Mouse (Mus musculus): ENCODE data around the gene Gm20388.

Gm20388 gene

DNA sequence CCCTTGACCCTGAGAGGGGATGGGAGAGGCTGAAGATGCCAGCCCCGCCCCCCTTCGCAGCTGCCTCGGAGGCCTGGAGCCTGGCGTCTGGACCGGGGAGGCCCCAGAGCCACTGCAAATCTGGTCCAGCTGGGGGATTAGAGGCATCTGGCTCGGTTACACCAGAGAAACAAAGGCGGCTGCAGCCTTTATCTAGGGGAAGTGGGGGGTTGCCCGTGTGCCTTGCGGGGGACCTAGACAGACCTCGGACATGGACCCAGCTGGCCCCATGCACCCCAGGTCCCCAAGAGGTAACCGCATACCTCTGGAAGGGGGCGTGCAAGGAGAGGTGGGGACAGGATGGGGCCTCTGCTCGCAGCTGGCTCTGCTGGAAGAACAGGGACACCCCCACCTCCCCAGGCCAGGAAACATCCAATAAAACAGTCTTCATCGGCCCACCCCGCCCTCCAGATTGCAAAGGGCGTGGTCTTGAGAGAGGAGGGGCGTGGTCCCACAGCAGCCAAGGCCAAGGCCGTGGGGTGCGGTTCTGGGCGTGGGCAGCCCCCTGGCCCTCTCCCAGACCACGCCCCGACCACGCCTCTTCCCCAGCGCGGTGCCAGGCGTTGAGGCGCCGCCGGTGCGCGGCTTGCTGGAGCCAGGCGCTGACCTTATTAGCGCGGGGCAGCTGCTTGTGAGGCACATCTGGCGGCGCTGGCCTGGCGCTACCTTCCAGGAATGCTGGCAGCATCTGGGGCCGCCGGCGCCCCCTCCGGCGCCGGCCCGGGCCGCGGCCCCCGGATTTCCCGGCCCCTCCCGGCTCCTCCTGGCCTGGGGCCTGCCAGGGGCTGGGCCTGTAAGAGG, 365.6 kb downstream of the Gm20388 start:
- no peak for DNase-seq

DNA sequence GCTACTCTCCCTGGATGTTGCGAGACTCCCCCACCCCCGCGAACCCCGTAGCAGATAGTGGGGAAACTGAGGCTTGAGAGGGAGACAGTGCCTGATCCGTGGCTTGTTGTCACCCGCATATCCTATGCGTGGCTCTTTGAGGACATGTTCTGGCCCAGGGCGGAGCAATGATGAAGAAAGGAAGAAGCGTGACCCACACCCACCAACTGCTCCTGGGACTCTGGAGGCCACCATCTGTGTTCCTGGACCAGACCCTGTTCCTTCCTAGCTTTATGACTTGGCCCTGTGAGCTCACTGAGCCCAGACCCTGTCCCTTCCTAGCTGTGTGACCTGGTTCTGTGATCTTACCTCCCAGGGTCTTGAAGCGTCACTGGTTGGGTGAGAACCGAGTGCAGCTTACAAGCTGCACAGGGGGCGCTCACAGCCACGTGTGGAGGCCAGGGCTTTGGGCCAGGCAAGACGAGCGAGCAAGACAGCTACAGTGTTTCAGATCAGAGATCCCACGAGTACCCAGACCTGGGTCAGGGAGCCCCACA, 366.3 kb downstream of the Gm20388 start:
- no peak for DNase-seq

DNA sequence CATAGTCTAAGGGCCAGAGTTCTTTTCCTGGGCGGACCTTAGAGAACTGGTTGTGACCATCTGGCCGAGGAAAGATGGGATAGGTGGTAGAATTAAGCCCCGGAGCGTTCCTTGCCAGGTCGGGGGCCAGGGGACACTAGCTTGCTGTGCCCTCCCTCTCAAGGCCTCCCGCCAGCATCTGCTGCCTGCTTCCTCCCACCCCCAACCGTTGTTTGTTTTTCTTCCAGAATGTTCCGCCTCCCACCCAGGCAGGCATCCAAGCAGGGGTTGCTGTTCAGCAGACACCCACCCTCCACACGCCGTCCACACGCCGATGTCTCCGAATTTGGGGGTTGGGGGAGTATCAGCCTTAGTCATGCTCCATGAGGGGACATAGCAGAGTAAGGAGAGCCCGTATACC, 367.4 kb downstream of the Gm20388 start:
- DNase-seq, result no peak

DNA sequence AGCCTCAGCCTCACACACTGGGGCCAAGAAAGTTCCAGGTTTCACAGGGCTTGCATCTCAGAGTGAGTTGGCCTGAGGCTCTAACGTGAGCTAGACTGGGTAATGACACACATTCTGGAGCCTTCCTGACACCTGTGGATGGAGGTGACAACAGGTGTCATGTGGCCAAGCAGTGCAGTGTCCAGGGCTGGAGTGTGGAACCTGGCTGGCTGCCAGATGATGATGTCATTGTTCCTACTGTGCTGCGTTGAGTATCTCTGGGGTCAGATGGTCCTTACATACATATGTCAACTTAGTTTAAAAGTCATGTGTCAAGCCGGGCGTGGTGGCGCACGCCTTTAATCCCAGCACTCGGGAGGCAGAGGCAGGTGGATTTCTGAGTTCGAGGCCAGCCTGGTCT, 368.8 kb downstream of the Gm20388 start:
- DNase-seq, result no peak

DNA sequence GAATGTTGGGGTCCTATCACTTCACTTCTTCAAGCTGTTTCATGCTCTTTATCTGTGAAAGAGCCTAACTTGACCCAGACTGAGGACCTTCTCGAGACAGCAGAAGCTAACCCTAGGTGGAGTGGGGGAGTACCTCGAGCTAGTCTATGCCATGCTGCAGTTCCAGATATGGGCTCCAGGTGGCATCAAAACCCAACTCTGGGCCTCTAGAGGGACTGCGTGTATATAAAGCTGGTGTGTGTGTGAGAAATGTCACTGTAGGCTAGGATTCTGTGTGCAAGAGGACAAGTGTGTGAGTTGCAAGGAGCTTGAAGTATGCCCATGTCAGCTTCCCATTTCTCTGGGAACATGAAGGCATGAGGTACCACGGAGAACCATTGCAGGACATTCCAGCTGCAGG, 370.8 kb downstream of the Gm20388 start:
- DNase-seq, result peak; percentile 80

DNA sequence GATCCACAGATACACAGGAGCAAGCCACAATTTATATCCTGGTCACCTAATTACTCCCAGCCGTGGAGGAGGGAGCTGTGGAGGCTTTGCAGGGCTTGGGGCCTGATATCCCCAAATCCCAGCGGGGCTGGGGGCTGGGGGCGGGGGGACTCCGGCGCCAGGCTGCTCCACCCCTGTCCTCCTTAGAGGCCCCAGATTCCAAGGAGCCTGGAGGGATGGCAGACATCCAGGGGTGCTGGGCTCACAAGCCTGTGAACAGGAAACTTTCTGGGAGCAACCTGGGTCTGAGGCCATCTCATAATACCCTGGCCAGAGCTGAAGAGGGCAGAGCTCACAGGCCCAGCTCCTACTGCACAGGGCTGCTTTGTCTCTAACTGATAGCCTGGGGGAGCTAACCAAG, 371.8 kb downstream of the Gm20388 start:
- no peak for DNase-seq

DNA sequence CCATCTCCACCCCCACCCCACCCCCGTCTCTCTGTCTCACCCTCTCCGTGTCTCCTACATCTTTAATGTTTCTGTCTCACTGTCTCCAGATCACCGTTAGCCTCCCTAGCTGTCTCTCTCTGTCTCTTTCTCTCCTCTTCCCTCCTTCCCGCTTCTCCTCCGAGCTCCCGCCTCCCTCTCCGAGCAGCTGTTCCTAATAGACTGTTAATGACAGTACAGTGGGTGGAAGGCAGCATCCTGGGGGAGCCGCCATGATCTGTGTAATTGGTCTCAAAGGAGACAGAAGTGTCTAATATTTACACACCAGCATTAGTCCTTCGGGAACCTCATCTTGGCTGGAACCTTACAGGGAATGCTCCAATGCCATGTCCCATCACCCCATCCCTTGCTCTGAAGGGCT, 373.6 kb downstream of the Gm20388 start:
- no peak for DNase-seq

DNA sequence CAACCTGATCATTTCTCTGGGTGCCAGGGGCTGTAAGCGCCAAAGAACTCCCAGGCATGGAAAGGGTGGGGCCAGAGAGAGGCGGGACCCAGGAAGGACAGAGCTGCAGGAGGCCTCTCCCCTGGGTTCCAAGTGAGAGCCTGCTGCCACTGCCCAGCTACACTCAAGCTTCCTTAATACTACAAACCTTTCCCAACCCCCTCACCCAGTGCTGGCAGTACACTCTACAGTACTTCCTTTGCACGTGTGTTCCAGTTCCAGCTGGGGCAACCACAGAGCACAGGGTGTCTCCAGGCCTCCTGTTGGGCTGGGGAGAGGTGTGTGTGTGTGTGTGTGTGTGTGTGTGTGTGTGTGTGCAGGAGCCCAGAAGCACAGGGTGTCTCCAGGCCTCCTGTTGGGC, 374.4 kb downstream of the Gm20388 start:
- no peak for DNase-seq

DNA sequence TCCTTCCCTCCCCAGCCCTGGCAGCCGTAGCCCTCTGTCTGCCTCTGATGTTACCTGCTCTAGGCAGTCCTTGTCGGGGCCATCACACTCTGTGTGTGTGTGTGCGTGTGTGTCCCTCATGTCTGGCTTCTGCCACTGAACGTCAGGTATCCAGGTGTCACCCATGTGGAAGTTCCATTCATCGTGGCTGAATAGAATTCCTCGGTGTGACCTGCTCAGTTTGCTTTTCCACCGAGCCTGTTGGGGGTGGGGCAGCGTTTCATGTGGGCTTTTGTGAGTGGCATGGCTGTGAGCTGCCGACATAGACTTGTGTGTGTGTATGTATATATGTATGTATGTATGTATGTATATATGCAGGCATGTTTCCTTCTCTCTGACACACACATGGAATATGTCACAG, 375.2 kb downstream of the Gm20388 start:
- DNase-seq, result no peak

DNA sequence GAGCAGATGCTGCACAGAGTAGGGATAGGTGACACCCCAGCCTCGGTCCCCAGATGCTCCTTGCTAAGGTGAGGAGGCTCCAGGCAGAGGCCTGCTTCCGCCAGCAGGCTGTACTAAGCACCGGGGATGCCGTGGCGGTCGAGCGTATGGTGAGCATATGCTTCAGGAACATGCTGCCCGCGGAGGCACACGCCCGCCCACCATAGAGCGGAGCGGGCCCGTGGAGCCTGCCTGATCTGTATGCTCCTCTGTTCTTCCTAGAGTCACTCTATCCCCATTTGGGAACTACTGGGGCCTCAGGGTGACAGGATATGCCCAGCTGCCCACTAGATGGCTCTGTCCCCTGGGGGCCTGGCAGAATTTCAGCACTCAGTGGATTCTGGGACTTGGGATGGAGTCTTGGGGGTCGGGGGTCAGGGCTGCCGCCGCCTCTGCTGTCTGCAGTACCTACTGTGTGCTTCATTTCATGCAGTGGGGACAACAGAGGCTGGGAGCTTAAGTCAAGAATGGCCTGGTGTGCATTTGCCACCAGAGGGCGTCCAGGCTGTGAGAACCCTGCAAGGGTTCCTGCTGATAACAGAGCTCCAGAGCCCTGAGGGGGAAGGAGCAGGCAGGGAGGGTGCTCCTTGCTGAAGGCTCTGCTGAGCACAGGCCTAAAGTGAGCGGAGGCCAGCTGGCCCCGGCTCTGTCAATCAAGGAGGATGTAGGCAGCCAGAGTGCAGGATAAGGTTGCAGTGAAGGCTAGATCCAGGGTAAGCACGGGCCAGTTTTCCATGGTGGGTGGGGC, 377.7 kb downstream of the Gm20388 start:
- DNase-seq, result peak; percentile 71

DNA sequence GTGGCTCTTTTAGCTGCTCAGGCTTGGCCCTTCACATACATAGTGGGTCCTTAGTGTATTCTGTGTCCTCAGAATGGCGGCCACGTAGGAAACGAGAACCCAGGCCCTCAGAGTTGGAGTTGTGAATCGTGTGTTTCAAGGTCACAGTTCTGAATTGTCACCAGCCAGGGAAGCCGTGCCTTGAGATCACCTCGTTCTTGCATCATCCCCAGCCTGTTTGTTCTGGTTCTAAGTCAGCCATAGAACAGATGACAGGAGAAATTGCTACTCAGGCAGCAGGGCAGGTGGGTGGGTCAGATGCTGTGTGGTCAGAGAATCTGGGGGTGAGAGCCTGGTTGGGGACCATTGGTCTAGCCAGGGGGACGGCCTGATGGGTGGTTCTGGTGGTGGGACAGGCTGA, 378.6 kb downstream of the Gm20388 start:
- DNase-seq, result no peak

DNA sequence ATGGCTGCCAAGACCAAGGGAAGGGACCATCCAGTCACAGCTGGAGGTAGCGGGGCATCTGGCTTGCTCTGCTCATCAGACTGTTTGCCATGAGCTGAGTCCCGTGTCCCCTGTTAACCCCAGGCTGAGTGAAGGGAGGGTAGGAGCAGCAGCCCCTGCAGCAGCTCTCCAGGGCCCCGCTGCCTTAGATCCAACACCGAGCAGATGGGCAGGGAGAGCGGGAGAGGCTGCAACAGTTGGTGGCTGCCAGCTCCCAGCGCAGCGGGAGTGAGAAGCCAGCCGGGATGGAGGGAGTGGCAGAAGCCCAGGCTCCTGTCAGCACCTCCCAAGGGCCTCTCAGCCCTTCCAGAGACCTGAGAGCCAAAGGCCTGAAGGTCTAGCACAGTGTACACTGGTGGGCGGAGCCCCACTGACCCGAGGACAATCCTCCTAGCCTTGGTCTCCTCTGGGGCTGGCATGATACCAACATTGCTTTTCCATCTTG, 379.1 kb downstream of the Gm20388 start:
- DNase-seq, result peak; percentile 83

DNA sequence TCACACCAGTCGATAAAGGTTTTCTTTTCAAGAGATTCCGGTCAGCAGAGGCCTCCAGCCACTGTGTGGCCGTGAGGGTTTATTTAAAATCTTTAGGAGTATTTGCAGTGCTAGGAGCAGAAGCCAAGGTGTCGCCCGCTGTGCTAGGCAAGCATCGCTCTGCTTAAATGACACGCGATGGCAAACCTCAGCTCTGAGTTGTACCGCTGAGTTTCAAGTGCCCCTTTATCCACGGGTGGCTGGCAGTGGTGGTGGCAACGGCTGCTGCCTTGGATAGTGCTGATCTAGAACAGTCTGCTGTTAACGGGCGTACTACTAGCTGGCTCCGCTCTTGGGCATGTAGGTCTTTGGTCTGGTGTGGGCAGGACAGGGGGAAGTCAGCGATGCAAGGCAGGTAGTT, 380.0 kb downstream of the Gm20388 start:
- no peak for DNase-seq

DNA sequence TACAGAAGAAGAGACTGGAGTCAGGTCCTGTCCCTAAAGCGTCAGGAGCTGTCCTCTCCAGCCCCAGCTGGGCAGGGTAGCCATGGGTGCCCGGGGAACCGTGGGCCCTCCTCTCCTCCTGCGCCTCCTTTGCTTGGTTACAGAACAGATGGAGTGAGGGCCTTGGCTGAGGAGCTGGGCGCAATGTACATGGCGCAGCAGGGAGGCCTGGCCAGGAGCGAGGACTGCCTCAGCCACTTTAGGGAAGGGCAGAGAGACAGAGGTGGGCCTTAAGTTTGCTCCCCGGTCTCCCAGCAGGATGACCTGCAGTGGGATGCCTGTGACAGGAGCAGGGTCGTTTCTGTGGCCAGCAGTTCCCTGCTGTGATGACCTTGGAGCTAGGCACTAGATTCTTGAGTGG, 381.0 kb downstream of the Gm20388 start:
- no peak for DNase-seq

DNA sequence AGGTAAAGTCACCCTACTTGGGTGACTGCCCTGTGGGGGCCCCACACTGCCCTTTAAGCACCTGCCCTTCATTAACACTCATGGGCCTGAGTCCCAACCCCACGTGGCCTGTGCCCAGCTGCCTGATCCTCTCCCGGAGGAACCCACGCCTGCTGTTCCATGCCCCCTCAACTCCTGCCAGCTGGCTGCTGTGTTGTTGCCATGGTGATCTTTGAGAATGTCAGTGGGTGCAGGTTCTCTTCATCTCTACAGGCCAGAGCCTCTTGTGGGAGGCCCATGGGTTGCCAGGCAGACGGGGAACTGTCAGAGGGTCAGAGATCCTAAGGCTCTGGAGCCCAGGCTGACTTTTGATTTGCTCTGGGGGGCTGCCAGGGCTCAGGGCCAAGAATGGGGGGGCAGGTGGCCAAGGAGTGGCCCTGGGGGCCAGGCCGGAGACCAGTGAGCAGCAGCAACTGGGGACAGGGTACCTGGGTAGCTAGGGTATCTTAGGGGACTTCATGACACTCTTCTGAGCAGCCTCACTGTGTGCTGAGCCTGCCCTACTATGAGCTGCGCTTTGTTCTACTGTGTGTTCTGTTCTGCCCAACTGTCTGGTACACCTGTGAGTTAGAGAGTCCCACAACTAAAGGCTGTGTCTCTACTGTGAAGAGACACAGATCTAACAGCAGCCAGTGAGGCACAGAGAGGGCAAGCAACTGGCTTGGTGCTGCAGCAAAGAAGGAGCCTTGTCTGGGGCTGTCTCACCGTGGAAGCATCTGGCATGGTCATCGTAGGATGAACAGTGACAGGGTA, 381.9 kb downstream of the Gm20388 start:
- peak; percentile 53 for DNase-seq

DNA sequence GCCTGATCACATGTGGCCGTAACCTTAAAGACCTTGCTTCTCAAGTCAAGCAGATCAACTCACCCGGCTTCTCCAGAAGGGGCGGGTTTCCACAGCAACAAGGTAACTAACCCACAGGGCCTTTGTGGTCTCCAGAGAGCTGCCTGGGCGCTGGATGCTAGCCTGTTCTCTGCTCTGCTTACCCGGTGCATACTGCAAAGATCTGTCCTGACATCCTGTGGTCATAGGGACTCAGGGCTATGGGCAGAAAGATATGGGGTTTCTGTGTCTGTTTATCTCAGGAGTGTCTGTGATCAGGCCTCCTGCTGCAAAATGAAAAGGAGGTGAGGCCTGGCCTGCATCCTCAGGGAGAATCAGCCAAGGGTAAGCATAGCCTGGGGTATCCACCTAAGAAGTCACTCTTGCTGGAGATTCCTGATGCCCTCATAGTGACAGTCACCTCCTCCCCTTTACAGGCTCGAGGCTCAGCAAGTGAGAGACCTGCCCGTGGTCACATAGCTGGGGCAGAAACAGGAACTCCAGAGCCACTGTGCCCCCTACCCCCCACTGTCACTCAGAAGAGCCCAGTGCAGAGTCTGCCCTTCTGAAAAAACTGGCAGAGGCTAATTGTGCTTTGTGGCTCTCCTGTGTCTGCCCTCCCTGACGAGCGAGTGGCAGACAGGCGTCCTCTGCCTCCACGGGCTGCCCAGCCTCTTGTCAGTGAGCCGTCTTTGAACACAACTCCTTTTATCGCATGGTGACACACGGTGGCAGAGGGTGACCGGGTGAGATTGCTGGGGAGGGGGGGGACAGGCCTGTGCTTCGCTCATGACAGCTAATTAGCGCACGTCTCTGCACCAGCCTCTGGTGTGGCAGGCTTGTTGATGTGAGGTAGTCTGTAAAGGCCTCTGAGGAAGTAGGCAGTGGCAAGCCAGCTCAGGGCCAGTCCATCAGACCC, 383.0 kb downstream of the Gm20388 start:
- no peak for DNase-seq

DNA sequence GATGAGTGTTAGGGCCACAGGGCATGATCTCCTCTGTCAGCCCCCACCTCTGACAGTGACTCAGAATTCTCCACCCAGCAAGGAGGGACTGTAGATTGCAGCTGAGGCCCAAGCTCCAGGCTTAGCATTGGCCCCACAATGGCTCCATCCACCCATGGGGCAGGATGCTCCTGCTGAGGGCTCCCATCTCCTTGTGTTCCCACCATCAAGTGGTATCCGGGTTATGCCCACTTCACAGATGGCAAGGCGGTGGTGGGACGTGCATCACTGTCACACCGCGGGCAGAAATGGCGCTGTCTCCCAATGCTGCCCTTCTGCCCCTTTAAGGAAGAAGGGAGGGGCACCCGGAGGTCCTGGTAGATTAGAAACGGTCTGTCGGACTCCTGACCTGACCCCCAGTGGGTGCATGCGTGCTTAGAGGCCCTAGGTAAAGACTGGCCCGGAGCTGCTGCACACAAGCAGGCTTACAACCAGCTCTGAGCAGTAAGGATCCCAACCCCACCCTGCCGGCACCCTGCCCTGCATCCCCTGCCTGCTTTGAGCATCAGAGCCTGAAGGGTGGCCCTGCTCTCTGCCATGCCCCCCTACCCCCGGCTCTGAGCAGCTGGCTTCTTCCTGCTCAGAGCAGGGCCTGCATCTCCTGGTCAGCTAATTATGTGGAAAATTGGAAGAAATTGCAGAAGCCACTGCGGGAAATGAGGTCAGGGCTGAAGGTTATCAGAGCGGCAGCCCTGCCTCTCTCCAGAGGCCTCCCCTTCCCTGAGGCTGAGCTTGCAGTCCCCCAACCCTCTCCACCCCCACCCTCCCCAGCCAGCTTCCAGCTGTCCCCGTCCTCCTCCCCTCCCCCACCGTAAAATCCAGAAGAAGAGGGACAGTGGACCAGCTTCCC, 384.6 kb downstream of the Gm20388 start:
- DNase-seq, result no peak

DNA sequence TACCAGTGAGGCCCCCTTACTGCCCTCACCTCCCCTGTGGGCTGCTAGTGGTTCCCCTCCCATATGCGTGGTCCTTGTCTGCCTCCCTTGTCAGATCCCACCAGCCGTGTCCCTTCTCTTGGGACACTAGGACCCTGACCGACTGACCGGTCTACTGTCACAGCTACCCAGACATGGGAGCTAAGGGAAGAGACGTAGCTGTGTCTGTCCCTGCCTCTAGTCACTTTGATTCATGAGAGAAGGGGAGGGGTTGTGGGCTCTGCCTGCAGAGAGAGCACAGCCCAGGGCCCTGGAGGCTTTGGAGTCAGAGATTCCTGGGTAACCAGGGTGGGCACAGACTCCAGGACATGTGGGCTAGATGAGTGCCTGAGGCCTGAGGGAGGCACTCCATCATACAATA, 386.4 kb downstream of the Gm20388 start:
- no peak for DNase-seq

DNA sequence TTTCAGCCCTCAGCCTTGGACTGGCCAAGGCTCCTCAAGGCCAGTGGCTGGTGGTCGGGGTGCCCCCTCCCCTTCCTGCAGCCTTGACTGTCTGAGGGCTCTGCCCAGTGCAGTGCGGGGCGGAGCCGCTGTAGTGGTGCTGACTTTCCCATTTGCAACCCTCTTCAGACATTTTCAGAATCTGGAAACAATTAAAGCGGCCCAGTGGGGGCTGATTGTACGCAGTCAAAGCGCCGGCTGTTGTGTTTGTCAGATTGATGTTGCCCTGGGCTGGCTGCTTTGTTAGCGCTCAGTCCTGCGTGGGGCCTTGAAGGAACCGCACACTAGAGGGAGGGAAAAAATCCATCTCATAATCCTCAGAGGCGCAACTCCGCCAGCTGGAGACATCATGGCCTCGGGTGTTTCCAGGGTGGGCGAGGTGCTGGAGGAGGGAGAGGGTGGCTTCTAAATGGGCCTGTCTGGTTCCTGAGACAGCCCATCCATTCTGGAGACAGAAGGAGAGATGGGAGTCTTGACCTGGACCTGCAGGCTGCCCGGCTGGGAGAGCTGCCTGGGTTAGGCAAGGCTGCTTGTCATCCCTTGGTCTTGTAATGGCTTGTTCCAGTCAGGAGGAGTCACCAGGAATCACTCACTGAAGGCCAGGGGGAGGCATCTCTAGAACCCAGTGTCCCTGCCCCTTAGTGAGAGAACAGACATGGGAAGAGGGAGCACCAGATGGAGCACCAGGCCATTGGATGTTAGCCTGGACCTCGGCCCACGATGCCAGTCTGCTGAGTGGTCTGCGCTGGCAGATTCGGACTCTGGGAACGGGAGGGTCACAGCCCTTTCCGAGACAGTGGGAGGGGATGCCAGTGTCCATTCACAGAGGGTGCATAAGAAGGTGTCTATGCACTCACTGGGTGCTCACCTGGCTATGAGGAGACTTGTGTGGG, 388.2 kb downstream of the Gm20388 start:
- no peak for DNase-seq
